Mouse (Mus musculus) embryonic fibroblast, embryonic 13.5 days (primary cell): ENCODE measurements at regions not wholly inside any gene's neighbourhood (a gene's known extent, or its start where the extent isn't known, plus 50 kb on each side); places are given as distances from the start of the nearest gene placed in this dataset.

Source experiments
- CTCF ChIP-seq: IDR thresholded peaks from 2 replicates; pipeline ENCODE4 v1.5.1; 2011; ENCODE audit warnings: mild to moderate bottlenecking, control low read depth, low read length, moderate library complexity, borderline replicate concordance; ENCODE audit not compliant: insufficient read depth
- POLR2A ChIP-seq: IDR thresholded peaks from 2 replicates; pipeline ENCODE4 v1.6.1; 2011; ENCODE audit warnings: low read depth, mild to moderate bottlenecking, control low read depth, low read length, moderate library complexity

- TF ChIP-seq POLR2A = no peak
- TF ChIP-seq CTCF = no peak
Observed at GRCm38 (mm10) chr14:76641752-76642529, 85.3 kb upstream of the Serp2 start.
